Mouse (Mus musculus) heart, embryonic 14.5 days (tissue): ENCODE measurements around the gene Rhbdd1. TPM values are rescaled to one million over a fixed set of nuclear protein-coding genes. Genes with fewer than 3 reads are reported as not detected.

Experiments used
- ATAC-seq: fragments of 200-750 bp; cut with Nextera tagmentation; 2 replicates; pipeline ENCODE4 v1.8.0; 2017; ENCODE audit warnings: low read depth, moderate TSS enrichment; ENCODE audit not compliant: insufficient number of reproducible peaks, insufficient read depth, low FRiP score
- H3K27ac ChIP-seq, 2 experiments: fragments of 200-500 bp in 1 of 2; fragments of 300-500 bp in 1 of 2; sonication (generic) in 1 of 2; replicated peaks in 1 of 2; 2 replicates each; pipeline ENCODE4 v1.5.1; 2012 to 2014; ENCODE audit warnings: low read depth in 2 of 2, low read length in 2 of 2, control low read depth in 1 of 2, mild to moderate bottlenecking in 1 of 2, mixed read lengths in 1 of 2; ENCODE audit not compliant: control insufficient read depth in 1 of 2, insufficient read depth in 1 of 2
- H3K27me3 ChIP-seq: fragments of 300-500 bp; sonication (generic); 2 replicates; pipeline ENCODE4 v1.6.1; 2014; ENCODE audit warnings: mild to moderate bottlenecking, low read length, control low read depth; ENCODE audit not compliant: control insufficient read depth, insufficient read depth
- H3K36me3 ChIP-seq: fragments of 300-500 bp; sonication (generic); 2 replicates; pipeline ENCODE4 v1.6.1; 2014; ENCODE audit warnings: mild to moderate bottlenecking, control low read depth, low read length, mixed read lengths; ENCODE audit not compliant: control insufficient read depth, insufficient read depth
- H3K4me1 ChIP-seq, 2 experiments: fragments of 200-500 bp in 1 of 2; fragments of 300-500 bp in 1 of 2; sonication (generic) in 1 of 2; 2 replicates each; pipeline ENCODE4 v1.6.1; 2012 to 2014; ENCODE audit warnings: low read length in 2 of 2, control low read depth in 1 of 2, mixed read lengths in 1 of 2; ENCODE audit not compliant: control insufficient read depth in 2 of 2, insufficient read depth in 2 of 2
- H3K4me2 ChIP-seq: fragments of 300-500 bp; sonication (generic); 2 replicates; pipeline ENCODE4 v1.6.1; 2014; ENCODE audit warnings: mild to moderate bottlenecking, low read length
- H3K4me3 ChIP-seq, 2 experiments: fragments of 200-500 bp in 1 of 2; fragments of 300-500 bp in 1 of 2; sonication (generic) in 1 of 2; 2 replicates each; pipeline ENCODE4 v1.5.1; 2012 to 2014; ENCODE audit warnings: low read length in 2 of 2, mild to moderate bottlenecking in 2 of 2, control low read depth in 1 of 2, low read depth in 1 of 2, moderate library complexity in 1 of 2; ENCODE audit not compliant: control insufficient read depth in 1 of 2, insufficient read depth in 1 of 2
- H3K9ac ChIP-seq: fragments of 300-500 bp; sonication (generic); 2 replicates; pipeline ENCODE4 v1.6.1; 2014; ENCODE audit warnings: mild to moderate bottlenecking, low read length
- H3K9me3 ChIP-seq: fragments of 300-500 bp; sonication (generic); 2 replicates; pipeline ENCODE4 v1.6.1; 2016; ENCODE audit warnings: low read length, control low read depth; ENCODE audit not compliant: control insufficient read depth
- WGBS: fragments of 180-500 bp; shearing (Covaris S2); extraction: QIAGEN DNeasy Blood & Tissue Kit; methylation state at CpG from one replicate; pipeline ENCODE4 v1.1.7; 2014; 5-methylcytosine and 5-hydroxymethylcytosine counted together
- microRNA-seq: library from miRNA; unstranded; fragments of <30 nt; microRNA quantifications from one replicate; pipeline ENCODE4, GENCODE M21; 2016
- polyA plus RNA-seq: library from polyadenylated mRNA; unstranded; fragments of >200 nt; fragmentation: Nextera tagmentation; extraction: Ambion mirVana; gene quantifications from 2 replicates; pipeline ENCODE4 v1.2.1, GENCODE M21; 2014

The Rhbdd1 gene
- polyA plus RNA-seq, 1 experiment from 2014 or later: 7.0 TPM

DNA sequence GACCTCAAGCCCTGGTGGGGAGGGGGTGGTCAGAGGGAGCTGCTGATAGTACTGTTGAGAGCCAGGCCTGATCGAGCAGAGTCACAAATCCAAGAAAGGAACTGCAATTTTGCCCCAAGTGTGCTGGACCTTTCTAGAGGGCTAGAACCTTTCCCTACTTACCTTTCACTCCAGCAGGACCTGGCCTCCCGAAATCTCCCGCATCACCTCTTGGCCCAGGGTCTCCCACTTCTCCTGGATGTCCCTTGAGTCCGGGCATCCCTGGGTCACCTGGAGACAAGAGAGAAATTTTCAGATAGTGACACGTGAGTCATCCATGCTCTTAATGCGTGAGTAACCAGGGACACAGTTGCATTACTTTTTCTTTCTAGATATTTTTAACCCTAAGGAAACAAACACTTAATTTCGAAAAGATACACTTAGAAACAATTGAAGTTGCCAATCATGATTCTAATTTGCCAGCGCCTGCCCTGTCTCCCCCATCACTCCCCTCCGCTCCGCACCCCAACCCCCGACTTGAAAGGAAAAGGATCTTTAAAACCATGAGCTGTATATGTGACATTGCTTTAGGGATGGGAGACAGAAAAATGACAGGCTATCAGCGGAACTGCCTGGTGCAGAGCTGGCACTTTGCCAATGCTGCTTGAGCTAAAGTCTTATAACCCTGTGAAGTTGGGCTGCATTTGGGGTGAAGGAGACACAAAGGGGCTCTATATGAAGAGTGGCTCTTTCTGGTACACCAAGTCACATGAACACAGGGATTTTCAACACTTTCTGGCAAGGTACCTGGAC is 163.6 kb downstream of the Rhbdd1 start:
- H3K4me2 ChIP-seq: no peak overlapping the region
- no peak overlapping the region for H3K9ac ChIP-seq
- no peak overlapping the region for H3K27ac ChIP-seq
- no peaks in the 10 kb centered on the region for H3K36me3 ChIP-seq
- H3K9me3 ChIP-seq: no peaks in the 10 kb centered on the region
- WGBS: 65% methylated on average over 12 of the region's 12 CpGs
- H3K4me3 ChIP-seq: no peak overlapping the region
- ATAC-seq: no peak
- H3K27me3 ChIP-seq: no peaks in the 10 kb centered on the region
- H3K4me1 ChIP-seq: no peaks in the 10 kb centered on the region

DNA sequence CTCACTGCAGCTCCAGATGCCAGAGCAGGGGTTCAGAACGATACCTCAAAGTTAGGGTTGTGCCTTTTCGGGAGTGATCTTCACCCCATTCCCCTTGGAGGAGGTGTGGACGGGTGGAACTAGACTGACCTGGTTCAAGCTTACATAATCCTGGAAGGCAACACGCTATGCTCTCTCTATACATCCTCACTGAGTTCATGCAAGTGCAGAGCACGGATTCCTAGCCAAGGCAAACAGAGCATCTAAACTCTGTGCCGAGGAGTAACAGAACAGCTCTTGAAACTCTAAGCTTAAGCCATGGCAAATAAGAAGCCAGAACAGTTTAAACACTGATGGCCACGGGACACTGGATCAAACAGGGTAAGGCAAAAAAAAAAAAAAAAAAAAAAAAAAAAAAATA is 166.1 kb downstream of the Rhbdd1 start:
- Histone ChIP-seq H3K27me3 (no peaks in the 10 kb centered on the region), H3K9me3 (no peaks in the 10 kb centered on the region), H3K27ac (no peak overlapping the region), H3K4me3 (no peak overlapping the region), H3K4me1 (no peaks in the 10 kb centered on the region), H3K4me2 (no peak overlapping the region), H3K36me3 (no peaks in the 10 kb centered on the region), H3K9ac (no peak overlapping the region)
- 77% methylated on average over 7 of the region's 7 CpGs for WGBS
- ATAC-seq: no peak

DNA sequence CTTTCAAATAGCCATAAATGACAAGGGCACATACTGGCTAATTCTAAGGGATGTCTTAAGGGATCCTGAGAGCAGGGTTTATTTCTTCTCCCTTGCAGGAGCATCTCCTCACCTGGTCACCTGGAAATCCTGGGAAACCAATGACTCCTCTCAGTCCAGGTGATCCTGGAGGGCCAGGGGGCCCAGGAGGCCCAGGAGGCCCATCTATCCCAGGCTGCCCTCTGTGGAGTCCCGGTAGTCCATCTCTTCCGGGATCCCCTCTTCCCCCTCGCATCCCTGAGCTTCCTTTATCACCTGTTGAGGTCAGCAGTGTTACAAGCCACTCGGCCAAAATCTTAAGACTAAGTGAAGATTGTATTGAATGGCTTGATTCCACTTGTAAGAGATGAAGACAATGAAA is 170.1 kb downstream of the Rhbdd1 start:
- H3K4me1 ChIP-seq: no peaks in the 10 kb centered on the region
- no peak overlapping the region for H3K9ac ChIP-seq
- no peaks in the 10 kb centered on the region for H3K27me3 ChIP-seq
- H3K9me3 ChIP-seq: no peaks in the 10 kb centered on the region
- whole genome bisulfite sequencing: 66% methylated on average over 4 of the region's 4 CpGs
- no peaks in the 10 kb centered on the region for H3K36me3 ChIP-seq
- H3K27ac ChIP-seq: no peak overlapping the region
- H3K4me2 ChIP-seq: no peak overlapping the region
- no peak for ATAC-seq
- no peak overlapping the region for H3K4me3 ChIP-seq

DNA sequence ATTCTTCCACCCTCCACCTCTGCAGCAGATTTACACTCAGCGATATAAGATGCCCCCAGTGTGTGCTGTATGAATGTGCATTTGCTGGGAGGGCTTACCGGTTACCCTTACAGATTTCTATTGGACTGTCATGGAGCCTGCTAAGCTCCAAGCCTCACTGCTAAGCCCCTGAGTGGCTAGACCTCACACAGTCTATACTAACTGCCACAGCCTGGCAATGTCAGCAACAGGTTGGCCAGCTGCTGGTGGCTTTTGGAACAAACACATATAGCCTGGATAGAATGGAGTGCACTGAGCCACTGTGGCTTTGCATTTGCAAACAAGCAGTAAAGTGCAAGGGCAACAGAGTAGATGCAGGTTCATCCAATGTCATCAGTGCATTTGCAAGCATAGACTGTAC is 175.7 kb downstream of the Rhbdd1 start:
- Histone ChIP-seq H3K27ac (no peak overlapping the region), H3K9me3 (no peaks in the 10 kb centered on the region), H3K4me3 (no peak overlapping the region), H3K4me2 (no peak overlapping the region), H3K9ac (no peak overlapping the region), H3K36me3 (no peaks in the 10 kb centered on the region), H3K27me3 (no peaks in the 10 kb centered on the region), H3K4me1 (no peaks in the 10 kb centered on the region)
- ATAC-seq: no peak
- 85% methylated on average over 2 of the region's 2 CpGs for WGBS

Small RNAs within 50 kb of the gene (microRNA-seq; reads per million reads assigned to microRNA genes)
- not detected for gene Gm22112

Other genes starting within 250 kb of the Rhbdd1 start
- 38.8 and 40.1 TPM in 2 replicates for gene Gm9747, start 83.3 kb upstream of the Rhbdd1 start, polyA plus RNA-seq
- 10.5 and 10.7 TPM in 2 replicates for gene Irs1, start 25.0 kb upstream of the Rhbdd1 start, polyA plus RNA-seq